Mouse (Mus musculus): ENCODE data around the gene Hscb. TPM values are rescaled to one million over a fixed set of nuclear protein-coding genes. Genes with fewer than 3 reads are reported as not detected.

The Hscb gene
- polyA plus RNA-seq, 1 experiment from 2014 or later: 51.3 TPM

- peaks cover 12% of the 10 kb centered on the region for H3K4me1 ChIP-seq (replicated peaks; ENCODE audit: insufficient read depth, low read length)
- H3K9ac ChIP-seq (ENCODE audit: low read depth, low read length): no peak overlapping the region
- no peak overlapping the region for H3K4me3 ChIP-seq (replicated peaks; ENCODE audit: low read depth, low read length)
- no peak overlapping the region for H3K27ac ChIP-seq
- no peak overlapping the region for H3K4me2 ChIP-seq (ENCODE audit: low read length)
- DNase-seq (ENCODE audit: low spot score) (no peak), ATAC-seq (replicated peaks; ENCODE audit: low FRiP score, low read depth) (no peak)
- no peak for TF ChIP-seq CTCF (IDR thresholded peaks at IDR 0.05; ENCODE audit: low read depth)
- peaks cover 31% of the 10 kb centered on the region for H3K36me3 ChIP-seq (ENCODE audit: insufficient read depth, low read length)
- H3K27me3 ChIP-seq (ENCODE audit: insufficient read depth, low read length): no peaks in the 10 kb centered on the region
- no peaks in the 10 kb centered on the region for H3K9me3 ChIP-seq (replicated peaks; ENCODE audit: low read length)
Measured at GRCm38 (mm10) chr5:110802809-110803208, 36.8 kb downstream of the Hscb start.

GRCm38 (mm10) chr5:110802186-110802585 is 37.4 kb downstream of the Hscb start:
- Histone ChIP-seq H3K36me3 (ENCODE audit: insufficient read depth, low read length) (peaks cover 37% of the 10 kb centered on the region), H3K9ac (ENCODE audit: low read depth, low read length) (no peak overlapping the region), H3K4me3 (replicated peaks; ENCODE audit: low read depth, low read length) (no peak overlapping the region), H3K4me1 (replicated peaks; ENCODE audit: insufficient read depth, low read length) (0 out of 2 replicates have a peak, but pooled peaks cover 7% of the 10 kb centered on the region), H3K27me3 (ENCODE audit: insufficient read depth, low read length) (no peaks in the 10 kb centered on the region), H3K4me2 (ENCODE audit: low read length) (no peak overlapping the region), H3K27ac (no peak overlapping the region), H3K9me3 (replicated peaks; ENCODE audit: low read length) (no peaks in the 10 kb centered on the region)
- DNase-seq (ENCODE audit: low spot score) (no peak), ATAC-seq (replicated peaks; ENCODE audit: low FRiP score, low read depth) (no peak)
- 61% methylated on average over 4 of the region's 4 CpGs for WGBS
- TF ChIP-seq CTCF (IDR thresholded peaks at IDR 0.05; ENCODE audit: low read depth): no peak

- no peak for TF ChIP-seq CTCF (IDR thresholded peaks at IDR 0.05; ENCODE audit: low read depth)
- H3K4me3 ChIP-seq (replicated peaks; ENCODE audit: low read depth, low read length): no peak overlapping the region
- H3K27me3 ChIP-seq (ENCODE audit: insufficient read depth, low read length): no peaks in the 10 kb centered on the region
- no peak overlapping the region for H3K27ac ChIP-seq
- ATAC-seq (replicated peaks; ENCODE audit: low FRiP score, low read depth) (peak; percentile 38; the same call in 1 of the 2 replicates), DNase-seq (ENCODE audit: low spot score) (no peak)
- H3K36me3 ChIP-seq (ENCODE audit: insufficient read depth, low read length): peaks cover 45% of the 10 kb centered on the region
- 85% methylated on average over 3 of the region's 3 CpGs for WGBS
- H3K9me3 ChIP-seq (replicated peaks; ENCODE audit: low read length): no peaks in the 10 kb centered on the region
- H3K9ac ChIP-seq (ENCODE audit: low read depth, low read length): no peak overlapping the region
- no peak overlapping the region for H3K4me2 ChIP-seq (ENCODE audit: low read length)
- H3K4me1 ChIP-seq (replicated peaks; ENCODE audit: insufficient read depth, low read length): no peaks in the 10 kb centered on the region
Measured at GRCm38 (mm10) chr5:110801036-110801624, 38.4 kb downstream of the Hscb start.

- Histone ChIP-seq H3K4me2 (ENCODE audit: low read length) (no peak overlapping the region), H3K27ac (no peak overlapping the region), H3K4me1 (replicated peaks; ENCODE audit: insufficient read depth, low read length) (no peaks in the 10 kb centered on the region), H3K9me3 (replicated peaks; ENCODE audit: low read length) (no peaks in the 10 kb centered on the region), H3K9ac (ENCODE audit: low read depth, low read length) (no peak overlapping the region), H3K36me3 (ENCODE audit: insufficient read depth, low read length) (peaks cover 65% of the 10 kb centered on the region), H3K27me3 (ENCODE audit: insufficient read depth, low read length) (no peaks in the 10 kb centered on the region), H3K4me3 (replicated peaks; ENCODE audit: low read depth, low read length) (no peak overlapping the region)
- DNase-seq (ENCODE audit: low spot score) (peak; percentile 14), ATAC-seq (replicated peaks; ENCODE audit: low FRiP score, low read depth) (peak; percentile 69)
- 52% methylated on average over 4 of the region's 4 CpGs for WGBS
- TF ChIP-seq CTCF (IDR thresholded peaks at IDR 0.05; ENCODE audit: low read depth): no peak
Measured at GRCm38 (mm10) chr5:110797696-110798095, 41.9 kb downstream of the Hscb start.

- H3K9ac ChIP-seq (ENCODE audit: low read depth, low read length): no peak overlapping the region
- H3K27me3 ChIP-seq (ENCODE audit: insufficient read depth, low read length): no peaks in the 10 kb centered on the region
- WGBS: 91% methylated on average over 7 of the region's 7 CpGs
- ATAC-seq (replicated peaks; ENCODE audit: low FRiP score, low read depth): no peak
- H3K36me3 ChIP-seq (ENCODE audit: insufficient read depth, low read length): peaks cover 91% of the 10 kb centered on the region
- H3K4me1 ChIP-seq (replicated peaks; ENCODE audit: insufficient read depth, low read length): no peaks in the 10 kb centered on the region
- DNase-seq (ENCODE audit: low spot score): no peak
- no peak overlapping the region for H3K4me3 ChIP-seq (replicated peaks; ENCODE audit: low read depth, low read length)
- no peaks in the 10 kb centered on the region for H3K9me3 ChIP-seq (replicated peaks; ENCODE audit: low read length)
- H3K27ac ChIP-seq: no peak overlapping the region
- TF ChIP-seq CTCF (IDR thresholded peaks at IDR 0.05; ENCODE audit: low read depth): no peak
- no peak overlapping the region for H3K4me2 ChIP-seq (ENCODE audit: low read length)
Measured at GRCm38 (mm10) chr5:110794363-110794762, 45.2 kb downstream of the Hscb start.

- peak; percentile 77 for TF ChIP-seq CTCF (IDR thresholded peaks at IDR 0.05; ENCODE audit: low read depth)
- Histone ChIP-seq H3K4me2 (ENCODE audit: low read length) (no peak overlapping the region), H3K36me3 (ENCODE audit: insufficient read depth, low read length) (peaks cover 74% of the 10 kb centered on the region), H3K27ac (no peak overlapping the region), H3K9ac (ENCODE audit: low read depth, low read length) (no peak overlapping the region), H3K4me1 (replicated peaks; ENCODE audit: insufficient read depth, low read length) (no peaks in the 10 kb centered on the region), H3K4me3 (replicated peaks; ENCODE audit: low read depth, low read length) (no peak overlapping the region), H3K9me3 (replicated peaks; ENCODE audit: low read length) (no peaks in the 10 kb centered on the region), H3K27me3 (ENCODE audit: insufficient read depth, low read length) (no peaks in the 10 kb centered on the region)
- WGBS: 56% methylated on average over 5 of the region's 5 CpGs
- ATAC-seq (replicated peaks; ENCODE audit: low FRiP score, low read depth): peak; percentile 47
- peak; percentile 80 for DNase-seq (ENCODE audit: low spot score)
Measured at GRCm38 (mm10) chr5:110788684-110789083, 50.9 kb downstream of the Hscb start.

Data from kidney, postnatal 0 days (tissue).